Mouse (Mus musculus): ENCODE measurements at regions not wholly inside any gene's neighbourhood (a gene's known extent, or its start where the extent isn't known, plus 50 kb on each side); places are given as distances from the start of the nearest gene placed in this dataset.

DNA sequence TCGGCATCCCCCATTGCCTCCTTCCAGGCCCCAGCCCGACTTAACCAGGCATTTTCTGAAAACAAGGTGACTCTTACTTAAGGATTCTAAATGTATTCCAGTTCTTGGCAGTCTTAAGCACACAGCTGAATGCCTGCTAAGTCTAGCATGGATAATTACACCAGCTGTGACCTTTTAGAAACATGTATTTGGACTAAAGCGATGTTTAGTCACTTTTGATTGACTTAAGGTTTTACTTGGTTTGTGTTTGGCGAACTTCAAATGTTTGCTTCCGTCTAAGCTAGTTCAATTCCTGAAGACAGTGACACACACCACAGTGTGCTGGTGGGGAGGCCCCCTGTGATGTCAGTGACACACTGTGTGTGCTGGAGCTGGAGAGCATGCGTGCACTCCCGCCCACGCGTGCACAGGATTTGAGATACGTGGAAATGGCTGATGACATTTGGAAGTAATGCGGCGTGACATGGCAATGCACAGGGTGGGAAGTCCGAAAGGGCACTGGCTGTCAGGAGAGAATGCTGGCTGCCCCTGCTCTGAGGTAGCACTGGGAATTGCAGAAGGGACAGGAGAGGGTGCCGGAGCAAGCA is 179.0 kb upstream of the Cdh13 start:
- H3K9me3 ChIP-seq (ENCODE audit: control insufficient read depth, low read length) = no peaks in the 10 kb centered on the region
- no peak overlapping the region for H3K4me3 ChIP-seq (ENCODE audit: low read depth, low read length)
- ATAC-seq (ENCODE audit: low FRiP score, low TSS enrichment) (peak; percentile 63), DNase-seq (ENCODE audit: low spot score) (no peak)
- TF ChIP-seq EP300 (optimal IDR thresholded peaks at IDR 0.05) (no peak), CTCF (IDR thresholded peaks at IDR 0.05; ENCODE audit: low read depth) (no peak)
- WGBS = 43% methylated on average over 14 of the region's 14 CpGs
- no peaks in the 10 kb centered on the region for H3K4me1 ChIP-seq (replicated peaks; ENCODE audit: control insufficient read depth, insufficient read depth)
- no peak overlapping the region for H3K4me2 ChIP-seq (replicated peaks; ENCODE audit: low read depth)
- no peaks in the 10 kb centered on the region for H3K27me3 ChIP-seq (ENCODE audit: control insufficient read depth, insufficient read depth, low read length)
- H3K27ac ChIP-seq (replicated peaks) = no peak overlapping the region
- H3K9ac ChIP-seq (ENCODE audit: low read length) = no peak overlapping the region
- H3K36me3 ChIP-seq (ENCODE audit: control insufficient read depth, insufficient read depth, low read length) = no peaks in the 10 kb centered on the region

DNA sequence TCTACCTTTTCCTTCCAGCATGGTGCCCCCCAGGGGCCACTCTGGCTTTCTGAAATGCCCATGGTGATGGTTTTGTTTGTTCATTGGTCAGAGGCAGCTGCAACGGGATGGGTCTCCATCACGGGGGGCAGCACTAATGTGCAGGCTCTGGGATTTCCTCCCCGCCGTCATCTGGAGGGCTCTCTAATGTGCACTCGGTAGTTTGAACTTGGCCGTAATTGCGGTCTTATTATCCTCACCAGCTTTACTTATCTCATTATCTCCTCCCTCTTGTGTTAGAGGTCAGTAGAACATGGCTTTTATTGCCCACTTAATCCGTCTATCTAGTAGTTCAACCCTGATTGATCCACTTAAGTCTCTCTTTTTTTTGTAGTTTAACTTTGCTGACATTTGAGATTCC is 182.2 kb upstream of the Cdh13 start:
- Histone ChIP-seq H3K4me3 (ENCODE audit: low read depth, low read length) (no peak overlapping the region), H3K4me1 (replicated peaks; ENCODE audit: control insufficient read depth, insufficient read depth) (no peaks in the 10 kb centered on the region), H3K36me3 (ENCODE audit: control insufficient read depth, insufficient read depth, low read length) (no peaks in the 10 kb centered on the region), H3K9ac (ENCODE audit: low read length) (no peak overlapping the region), H3K27ac (replicated peaks) (no peak overlapping the region), H3K27me3 (ENCODE audit: control insufficient read depth, insufficient read depth, low read length) (no peaks in the 10 kb centered on the region), H3K4me2 (replicated peaks; ENCODE audit: low read depth) (no peak overlapping the region), H3K9me3 (ENCODE audit: control insufficient read depth, low read length) (no peaks in the 10 kb centered on the region)
- TF ChIP-seq EP300 (optimal IDR thresholded peaks at IDR 0.05) = no peak
- TF ChIP-seq CTCF (IDR thresholded peaks at IDR 0.05; ENCODE audit: low read depth) = no peak
- ATAC-seq (ENCODE audit: low FRiP score, low TSS enrichment) = no peak
- 67% methylated on average over 8 of the region's 8 CpGs for whole genome bisulfite sequencing
- DNase-seq (ENCODE audit: low spot score) = no peak

- H3K4me1 ChIP-seq (replicated peaks; ENCODE audit: control insufficient read depth, insufficient read depth) = no peaks in the 10 kb centered on the region
- 63% methylated on average over 5 of the region's 5 CpGs for WGBS
- no peak overlapping the region for H3K4me2 ChIP-seq (replicated peaks; ENCODE audit: low read depth)
- H3K9me3 ChIP-seq (ENCODE audit: control insufficient read depth, low read length) = no peaks in the 10 kb centered on the region
- TF ChIP-seq CTCF (IDR thresholded peaks at IDR 0.05; ENCODE audit: low read depth) = no peak
- no peak for TF ChIP-seq EP300 (optimal IDR thresholded peaks at IDR 0.05)
- no peaks in the 10 kb centered on the region for H3K27me3 ChIP-seq (ENCODE audit: control insufficient read depth, insufficient read depth, low read length)
- no peak overlapping the region for H3K27ac ChIP-seq (replicated peaks)
- no peaks in the 10 kb centered on the region for H3K36me3 ChIP-seq (ENCODE audit: control insufficient read depth, insufficient read depth, low read length)
- no peak for DNase-seq (ENCODE audit: low spot score)
- ATAC-seq (ENCODE audit: low FRiP score, low TSS enrichment) = no peak
- no peak overlapping the region for H3K9ac ChIP-seq (ENCODE audit: low read length)
- H3K4me3 ChIP-seq (ENCODE audit: low read depth, low read length) = no peak overlapping the region
Measured at GRCm38 (mm10) chr8:118062736-118063135, 220.8 kb upstream of the Cdh13 start.

DNA sequence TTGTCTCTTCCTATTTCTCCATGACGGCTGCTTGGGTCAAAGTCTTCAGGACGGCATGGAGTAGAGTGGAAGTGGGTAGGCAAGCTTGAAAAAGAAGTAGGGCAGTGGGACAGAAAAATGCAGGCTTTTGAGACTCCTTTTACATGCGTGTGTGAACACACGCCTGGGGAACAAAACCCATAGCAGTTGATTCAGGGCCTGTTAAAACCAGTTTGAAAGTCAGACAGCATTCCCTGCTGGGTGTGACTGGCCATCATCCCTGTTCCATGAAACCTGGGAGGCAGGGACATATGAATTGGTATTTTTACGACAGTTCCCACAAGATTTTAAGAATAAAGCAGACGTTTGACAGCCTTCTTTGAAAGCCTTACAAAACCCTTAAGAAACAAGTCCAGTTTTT is 226.8 kb upstream of the Cdh13 start:
- Histone ChIP-seq H3K27ac (replicated peaks) (no peak overlapping the region), H3K9me3 (ENCODE audit: control insufficient read depth, low read length) (no peaks in the 10 kb centered on the region), H3K36me3 (ENCODE audit: control insufficient read depth, insufficient read depth, low read length) (no peaks in the 10 kb centered on the region), H3K9ac (ENCODE audit: low read length) (no peak overlapping the region), H3K4me3 (ENCODE audit: low read depth, low read length) (no peak overlapping the region), H3K4me2 (replicated peaks; ENCODE audit: low read depth) (no peak overlapping the region), H3K4me1 (replicated peaks; ENCODE audit: control insufficient read depth, insufficient read depth) (no peaks in the 10 kb centered on the region), H3K27me3 (ENCODE audit: control insufficient read depth, insufficient read depth, low read length) (no peaks in the 10 kb centered on the region)
- ATAC-seq (ENCODE audit: low FRiP score, low TSS enrichment) (no peak), DNase-seq (ENCODE audit: low spot score) (no peak)
- TF ChIP-seq EP300 (optimal IDR thresholded peaks at IDR 0.05) (no peak), CTCF (IDR thresholded peaks at IDR 0.05; ENCODE audit: low read depth) (no peak)
- WGBS = 79% methylated on average over 6 of the region's 6 CpGs

DNA sequence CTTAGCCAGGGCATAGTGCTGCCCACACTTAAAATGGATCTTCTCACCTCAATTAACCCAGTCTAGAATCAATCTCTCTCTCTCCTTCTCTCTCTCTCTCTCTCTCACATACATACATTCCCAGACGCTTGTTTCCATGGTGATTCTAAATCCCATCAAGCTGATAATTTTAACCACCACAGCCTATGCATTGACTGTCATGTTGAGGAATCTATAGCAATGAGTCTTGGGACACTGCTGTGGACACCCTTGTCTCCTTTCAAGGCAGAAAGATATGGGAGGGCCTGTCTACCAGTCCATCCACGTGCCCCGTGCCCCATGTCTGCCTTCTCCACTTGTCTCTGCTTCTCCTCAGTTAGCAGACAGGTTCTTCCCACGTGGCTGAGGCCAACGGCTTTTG is 228.0 kb upstream of the Cdh13 start:
- Histone ChIP-seq H3K4me1 (replicated peaks; ENCODE audit: control insufficient read depth, insufficient read depth) (no peaks in the 10 kb centered on the region), H3K4me3 (ENCODE audit: low read depth, low read length) (no peak overlapping the region), H3K27me3 (ENCODE audit: control insufficient read depth, insufficient read depth, low read length) (no peaks in the 10 kb centered on the region), H3K36me3 (ENCODE audit: control insufficient read depth, insufficient read depth, low read length) (no peaks in the 10 kb centered on the region), H3K4me2 (replicated peaks; ENCODE audit: low read depth) (no peak overlapping the region), H3K9ac (ENCODE audit: low read length) (no peak overlapping the region), H3K27ac (replicated peaks) (no peak overlapping the region), H3K9me3 (ENCODE audit: control insufficient read depth, low read length) (no peaks in the 10 kb centered on the region)
- no peak for ATAC-seq (ENCODE audit: low FRiP score, low TSS enrichment)
- WGBS = 76% methylated on average over 5 of the region's 5 CpGs
- TF ChIP-seq EP300 (optimal IDR thresholded peaks at IDR 0.05) = no peak
- TF ChIP-seq CTCF (IDR thresholded peaks at IDR 0.05; ENCODE audit: low read depth) = no peak
- no peak for DNase-seq (ENCODE audit: low spot score)

DNA sequence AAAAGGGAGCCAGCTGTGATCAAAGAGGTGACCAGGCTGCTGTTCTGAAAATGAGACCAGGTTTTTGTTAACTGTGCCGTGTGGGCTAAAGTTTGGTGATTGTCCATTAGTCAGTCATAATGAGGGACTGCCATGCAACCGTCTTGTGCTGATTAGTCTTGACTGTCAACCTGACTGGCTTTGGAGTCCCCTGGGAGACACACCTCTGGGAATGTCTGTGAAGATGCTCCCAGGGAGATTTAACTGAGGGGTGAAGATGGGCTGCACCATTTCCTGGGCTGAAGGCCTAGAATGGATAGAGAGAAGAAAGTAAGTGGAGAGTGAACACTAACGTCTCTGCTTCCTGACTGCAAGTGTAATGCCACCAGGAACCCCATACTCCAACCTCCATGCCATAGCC is 233.1 kb upstream of the Cdh13 start:
- WGBS = 90% methylated on average over 3 of the region's 3 CpGs

More for the DNA sequence above, 233.1 kb upstream of the Cdh13 start:
- H3K9me3 ChIP-seq (ENCODE audit: control insufficient read depth, low read length) = no peaks in the 10 kb centered on the region
- TF ChIP-seq CTCF (IDR thresholded peaks at IDR 0.05; ENCODE audit: low read depth) (no peak), EP300 (optimal IDR thresholded peaks at IDR 0.05) (no peak)
- DNase-seq (ENCODE audit: low spot score) (no peak), ATAC-seq (ENCODE audit: low FRiP score, low TSS enrichment) (no peak)
- no peak overlapping the region for H3K4me3 ChIP-seq (ENCODE audit: low read depth, low read length)
- H3K9ac ChIP-seq (ENCODE audit: low read length) = no peak overlapping the region
- no peak overlapping the region for H3K4me2 ChIP-seq (replicated peaks; ENCODE audit: low read depth)
- H3K27me3 ChIP-seq (ENCODE audit: control insufficient read depth, insufficient read depth, low read length) = no peaks in the 10 kb centered on the region
- no peak overlapping the region for H3K27ac ChIP-seq (replicated peaks)
- no peaks in the 10 kb centered on the region for H3K36me3 ChIP-seq (ENCODE audit: control insufficient read depth, insufficient read depth, low read length)
- H3K4me1 ChIP-seq (replicated peaks; ENCODE audit: control insufficient read depth, insufficient read depth) = no peaks in the 10 kb centered on the region
